Mouse (Mus musculus) brown adipose tissue, adult 24 weeks (tissue): ENCODE results near the gene Plcl1. TPM values are rescaled to one million over a fixed set of nuclear protein-coding genes. Genes with fewer than 3 reads are reported as not detected.

Experiments used
- H3K27ac ChIP-seq: fragments of 200-500 bp; replicated peaks from 2 replicates; pipeline ENCODE4 v1.5.1; 2012; ENCODE audit warnings: low read depth, mild to moderate bottlenecking, low read length
- H3K4me1 ChIP-seq: fragments of 200-500 bp; 2 replicates; pipeline ENCODE4 v1.6.1; 2012; ENCODE audit warnings: low read length, mixed read lengths; ENCODE audit not compliant: control insufficient read depth, insufficient read depth, insufficient read length
- H3K4me3 ChIP-seq: fragments of 200-500 bp; 2 replicates; pipeline ENCODE4 v1.5.1; 2012; ENCODE audit warnings: low read depth, mild to moderate bottlenecking, low read length, moderate library complexity; ENCODE audit not compliant: insufficient read depth
- polyA plus RNA-seq: library from polyadenylated mRNA; stranded (reverse); fragments of >200 nt; gene quantifications from 2 replicates; pipeline ENCODE4 v1.2.4, GENCODE M21; 2012; ENCODE audit not compliant: missing spikeins, insufficient read depth, insufficient read length

Plcl1 gene
- polyA plus RNA-seq, 1 experiment: 1.2 TPM

- Histone ChIP-seq H3K4me1 (no peaks in the 10 kb centered on the region), H3K27ac (no peak overlapping the region)
These were observed 120.0 kb downstream of the Plcl1 start for GRCm38 (mm10) chr1:55525748-55526147.

DNA sequence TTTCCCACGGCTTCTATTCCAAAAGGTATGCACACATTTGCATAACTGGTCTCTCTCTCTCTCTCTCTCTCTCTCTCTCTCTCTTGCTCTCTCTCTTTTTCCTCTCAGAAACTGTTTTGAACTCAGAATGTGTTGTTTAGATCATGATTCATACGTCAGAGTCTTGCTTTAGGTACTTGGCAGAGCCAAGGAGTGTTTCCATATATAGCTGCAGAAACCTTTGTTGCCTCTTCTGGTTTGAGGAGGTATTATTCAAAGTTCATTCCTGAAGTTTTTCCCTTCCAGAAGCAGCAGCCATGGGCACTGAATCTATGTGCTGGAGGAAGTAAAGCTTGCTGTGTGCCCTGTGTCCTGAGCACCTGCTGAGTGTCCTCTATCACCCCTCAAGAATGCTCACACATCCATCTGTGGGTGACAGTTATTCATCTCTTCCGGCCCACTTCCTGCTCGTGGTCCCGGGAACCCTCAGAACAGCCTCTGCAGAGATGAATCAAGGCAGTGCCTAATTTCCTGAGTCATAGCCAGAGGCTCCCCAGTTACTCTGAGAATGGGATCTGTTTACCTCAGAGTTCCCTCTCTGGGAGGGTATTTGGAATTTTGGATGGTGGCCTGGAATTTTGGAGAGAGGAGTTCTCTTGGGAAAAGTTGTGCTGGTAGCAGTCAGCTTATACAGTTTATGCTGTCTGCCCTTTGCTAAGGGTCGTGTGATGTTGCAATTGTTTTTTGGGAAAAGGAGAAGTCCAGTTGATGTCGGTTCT is 123.0 kb downstream of the Plcl1 start:
- no peak overlapping the region for H3K4me3 ChIP-seq
- H3K27ac ChIP-seq: 0 out of 2 replicates have a peak overlapping the region, but pooled peaks have one; percentile 15
- no peaks in the 10 kb centered on the region for H3K4me1 ChIP-seq

More at GRCm38 (mm10) chr1:55525748-55526147, 120.0 kb downstream of the Plcl1 start:
- no peak overlapping the region for H3K4me3 ChIP-seq

- H3K4me3 ChIP-seq: no peak overlapping the region
- H3K4me1 ChIP-seq: no peaks in the 10 kb centered on the region
- no peak overlapping the region for H3K27ac ChIP-seq
These were observed 128.1 kb downstream of the Plcl1 start for GRCm38 (mm10) chr1:55533823-55534222.

GRCm38 (mm10) chr1:55554405-55554804 is 148.7 kb downstream of the Plcl1 start:
- H3K27ac ChIP-seq: no peak overlapping the region
- no peaks in the 10 kb centered on the region for H3K4me1 ChIP-seq

GRCm38 (mm10) chr1:55557960-55558359 is 152.2 kb downstream of the Plcl1 start:
- no peak overlapping the region for H3K4me3 ChIP-seq
- H3K4me1 ChIP-seq: no peaks in the 10 kb centered on the region
- H3K27ac ChIP-seq: no peak overlapping the region

More at GRCm38 (mm10) chr1:55554405-55554804, 148.7 kb downstream of the Plcl1 start:
- H3K4me3 ChIP-seq: no peak overlapping the region

GRCm38 (mm10) chr1:55558409-55558808 is 152.7 kb downstream of the Plcl1 start:
- Histone ChIP-seq H3K4me1 (no peaks in the 10 kb centered on the region), H3K27ac (no peak overlapping the region), H3K4me3 (no peak overlapping the region)

- Histone ChIP-seq H3K4me3 (no peak overlapping the region), H3K4me1 (no peaks in the 10 kb centered on the region), H3K27ac (no peak overlapping the region)
These were observed 154.3 kb downstream of the Plcl1 start for GRCm38 (mm10) chr1:55559998-55560397.

DNA sequence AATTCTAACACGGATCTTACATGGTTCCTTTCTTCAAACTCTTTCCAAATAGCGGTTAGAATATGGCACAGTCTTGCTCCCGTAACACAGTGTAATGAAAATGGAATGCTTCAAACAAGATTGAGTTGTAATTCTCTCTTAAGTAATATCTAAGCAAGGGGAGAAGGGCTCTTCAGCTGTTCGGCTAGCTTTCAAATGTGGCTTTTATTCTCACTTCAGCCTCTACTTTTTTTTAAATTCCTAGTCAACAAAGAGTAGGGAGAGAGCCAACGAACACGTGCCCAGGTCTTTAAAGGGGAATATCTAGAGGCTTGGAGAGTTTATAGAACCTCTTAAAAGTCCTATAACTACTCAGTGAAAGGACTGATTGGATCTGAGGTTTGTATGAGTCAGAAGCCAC is 160.2 kb downstream of the Plcl1 start:
- H3K4me3 ChIP-seq: no peak overlapping the region
- no peaks in the 10 kb centered on the region for H3K4me1 ChIP-seq
- no peak overlapping the region for H3K27ac ChIP-seq

DNA sequence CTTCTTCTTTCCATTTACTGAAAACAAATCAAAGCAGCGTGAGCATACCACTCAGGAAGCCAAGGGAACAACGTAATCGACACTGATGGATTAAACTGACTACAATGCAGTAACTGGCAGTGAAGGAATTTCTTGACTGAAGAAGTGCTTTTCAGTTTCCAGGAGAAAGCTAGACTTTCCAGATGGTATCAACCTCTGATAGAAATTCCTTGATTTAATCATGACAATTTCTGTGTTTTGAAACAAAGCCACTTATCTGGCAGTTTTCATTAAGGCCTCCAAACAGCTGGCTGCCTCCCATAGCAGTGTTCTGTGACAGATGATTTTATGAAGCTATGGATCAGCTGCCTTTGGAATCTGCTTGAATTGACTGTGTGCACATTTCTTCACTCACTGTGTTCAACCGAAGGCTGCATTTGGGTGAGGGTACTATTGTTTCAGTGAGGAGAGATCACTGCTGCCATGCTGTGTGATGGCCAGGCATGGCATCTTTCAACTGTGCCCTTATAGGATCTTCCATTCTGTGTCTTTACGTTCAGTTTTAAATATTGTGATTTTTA is 162.2 kb downstream of the Plcl1 start:
- Histone ChIP-seq H3K27ac (no peak overlapping the region), H3K4me1 (no peaks in the 10 kb centered on the region), H3K4me3 (no peak overlapping the region)

DNA sequence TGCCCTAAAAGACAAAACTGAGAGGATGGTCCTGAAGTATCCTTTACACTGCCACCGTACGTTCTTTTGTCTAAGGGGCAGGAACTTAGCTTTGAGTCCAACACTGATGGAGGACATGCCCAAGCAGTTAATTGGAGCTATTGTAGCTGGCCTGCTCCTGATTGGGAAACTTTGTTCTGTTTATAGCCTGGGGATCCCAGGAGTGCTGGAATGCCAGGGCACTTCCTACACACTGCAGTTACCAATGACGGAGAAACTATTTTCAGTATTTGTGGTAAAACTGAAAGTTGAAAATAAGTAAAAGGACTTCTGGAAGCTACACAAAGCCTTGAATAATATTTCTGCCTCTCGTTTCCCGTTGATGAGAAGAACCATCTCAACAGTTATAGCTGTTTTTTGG is 164.5 kb downstream of the Plcl1 start:
- Histone ChIP-seq H3K4me1 (no peaks in the 10 kb centered on the region), H3K4me3 (no peak overlapping the region), H3K27ac (no peak overlapping the region)

DNA sequence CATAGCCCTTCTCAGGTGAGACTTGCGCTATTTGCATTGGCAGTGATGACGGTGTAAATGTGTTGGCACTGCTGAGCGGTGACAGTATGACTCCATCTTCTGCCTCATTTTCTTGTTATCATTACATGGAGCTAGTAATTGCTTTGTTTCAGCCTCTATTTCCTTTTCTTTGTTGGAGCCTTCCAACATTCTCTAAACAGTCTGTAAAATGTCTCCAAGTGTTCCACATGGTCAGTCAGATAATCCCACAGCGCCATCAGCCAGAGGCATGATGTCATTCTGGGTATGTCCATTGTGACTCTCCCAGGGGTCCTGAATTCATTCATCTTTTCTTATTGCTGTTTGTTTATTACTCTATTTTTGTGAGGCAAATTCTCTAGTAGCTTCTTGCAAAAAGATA is 165.7 kb downstream of the Plcl1 start:
- H3K4me3 ChIP-seq: no peak overlapping the region
- H3K4me1 ChIP-seq: no peaks in the 10 kb centered on the region
- H3K27ac ChIP-seq: peak overlapping the region; percentile 31; the same call in 1 of the 2 replicates

GRCm38 (mm10) chr1:55572202-55572601 is 166.5 kb downstream of the Plcl1 start:
- H3K4me3 ChIP-seq: no peak overlapping the region
- H3K27ac ChIP-seq: 0 out of 2 replicates have a peak overlapping the region, but pooled peaks have one; percentile 12
- no peaks in the 10 kb centered on the region for H3K4me1 ChIP-seq

DNA sequence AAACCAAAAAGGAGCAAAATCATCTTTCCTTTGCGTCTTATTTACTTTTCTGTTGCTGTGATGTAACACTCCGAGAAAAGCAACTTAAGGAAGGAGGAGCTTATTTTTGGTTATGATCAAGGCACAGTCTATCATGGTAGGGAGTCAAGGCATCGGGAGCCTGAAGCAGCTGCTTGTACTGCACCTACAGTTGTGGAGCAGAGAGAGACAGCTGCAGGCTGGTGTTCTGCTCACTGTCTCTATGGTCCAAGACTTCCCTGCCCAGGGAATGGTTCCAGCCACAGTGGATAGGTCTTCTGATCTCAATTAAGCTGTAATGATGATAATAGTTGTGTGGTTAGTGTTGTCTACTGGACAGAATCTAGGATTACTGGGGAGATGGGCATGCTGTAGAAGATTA is 166.9 kb downstream of the Plcl1 start:
- Histone ChIP-seq H3K4me3 (no peak overlapping the region), H3K4me1 (no peaks in the 10 kb centered on the region), H3K27ac (no peak overlapping the region)

DNA sequence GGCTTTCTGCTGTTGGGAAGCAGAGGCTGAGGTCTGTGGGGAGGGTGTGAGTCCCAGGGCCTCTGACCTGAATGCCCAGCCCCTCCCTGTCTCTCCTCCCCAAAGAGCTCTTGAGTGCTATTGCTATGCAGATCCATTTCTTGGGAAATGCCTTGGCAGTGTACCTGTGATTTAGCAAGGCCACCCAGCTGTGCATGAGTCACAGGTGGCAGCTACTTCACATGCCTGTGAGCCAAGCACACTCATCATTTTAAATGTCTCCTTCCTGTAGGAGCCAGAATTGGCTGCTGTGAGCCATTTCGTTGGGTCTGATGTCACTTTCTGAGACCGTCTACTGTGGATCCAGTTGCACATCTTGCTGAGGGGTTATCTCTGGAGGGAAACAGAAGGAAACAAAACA is 170.2 kb downstream of the Plcl1 start:
- Histone ChIP-seq H3K27ac (no peak overlapping the region), H3K4me1 (no peaks in the 10 kb centered on the region), H3K4me3 (no peak overlapping the region)

GRCm38 (mm10) chr1:55581752-55582151 is 176.0 kb downstream of the Plcl1 start:
- Histone ChIP-seq H3K27ac (no peak overlapping the region), H3K4me3 (no peak overlapping the region), H3K4me1 (no peaks in the 10 kb centered on the region)

DNA sequence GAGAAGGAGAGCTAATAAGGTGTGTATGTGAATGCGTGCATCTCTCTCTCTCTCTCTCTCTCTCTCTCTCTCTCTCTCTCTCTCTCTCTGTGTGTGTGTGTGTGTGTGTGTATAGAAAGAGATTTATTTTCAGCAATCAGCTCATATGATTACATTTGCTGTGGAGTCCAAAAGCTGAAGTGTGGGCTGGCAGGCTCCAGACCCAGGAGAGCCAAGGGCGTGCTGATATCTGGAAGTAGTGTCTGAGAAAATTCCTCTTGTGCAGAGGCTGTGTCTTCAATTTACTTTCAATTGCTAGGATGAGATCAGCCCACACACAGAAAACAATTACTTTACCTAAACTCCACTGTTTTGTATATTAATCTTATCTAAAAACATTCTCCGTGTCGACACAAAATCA is 179.7 kb downstream of the Plcl1 start:
- Histone ChIP-seq H3K4me1 (no peaks in the 10 kb centered on the region), H3K27ac (no peak overlapping the region), H3K4me3 (no peak overlapping the region)
